Mouse (Mus musculus) layer of hippocampus, adult 9-10 months (tissue): Measurements from ENCODE around the gene Mxd4.

Experiments
- DNase-seq: peaks from one replicate; pipeline ENCODE4 v3.0.0; 2022; ENCODE audit warnings: low spot score

Gene Mxd4

DNA sequence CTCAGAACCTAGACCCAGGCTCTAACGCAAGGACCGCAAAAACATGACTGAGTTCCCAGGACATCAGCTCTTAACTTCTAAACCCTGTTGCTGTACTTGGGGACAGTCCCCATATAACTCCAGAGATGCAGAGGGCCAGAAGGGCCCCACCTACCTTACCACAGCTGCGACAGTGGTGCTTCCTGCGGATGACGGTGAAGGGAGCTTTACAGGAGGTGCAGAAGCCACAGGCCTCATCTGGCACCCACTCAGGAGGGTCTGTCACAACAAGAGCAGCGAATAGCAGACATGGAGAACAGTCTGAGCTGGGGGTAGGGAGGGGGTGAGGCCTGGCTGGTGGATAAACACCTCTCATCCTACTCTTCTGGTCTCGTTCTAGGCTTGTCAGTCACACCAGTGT, 8.9 kb upstream of the Mxd4 start:
- no peak for DNase-seq

DNA sequence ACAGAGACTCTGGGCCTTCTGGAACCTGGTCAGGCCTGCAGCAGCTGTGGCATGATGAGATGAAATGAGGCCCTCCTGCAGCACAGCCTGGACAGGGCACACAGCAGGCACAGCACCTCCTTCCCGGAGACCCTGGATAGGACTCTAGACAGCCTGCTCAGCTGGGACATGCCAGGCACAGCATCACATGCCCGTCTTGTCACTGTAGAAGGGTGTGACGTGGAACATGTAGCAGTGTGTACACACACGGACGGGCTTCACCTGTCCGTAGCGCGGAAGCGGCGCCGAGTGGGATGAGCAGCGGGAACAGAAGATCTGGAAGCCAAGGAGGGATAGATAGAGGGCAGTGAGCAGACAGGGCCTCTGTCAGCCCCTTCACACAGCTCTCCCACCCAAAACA, 8.3 kb upstream of the Mxd4 start:
- DNase-seq, result no peak

DNA sequence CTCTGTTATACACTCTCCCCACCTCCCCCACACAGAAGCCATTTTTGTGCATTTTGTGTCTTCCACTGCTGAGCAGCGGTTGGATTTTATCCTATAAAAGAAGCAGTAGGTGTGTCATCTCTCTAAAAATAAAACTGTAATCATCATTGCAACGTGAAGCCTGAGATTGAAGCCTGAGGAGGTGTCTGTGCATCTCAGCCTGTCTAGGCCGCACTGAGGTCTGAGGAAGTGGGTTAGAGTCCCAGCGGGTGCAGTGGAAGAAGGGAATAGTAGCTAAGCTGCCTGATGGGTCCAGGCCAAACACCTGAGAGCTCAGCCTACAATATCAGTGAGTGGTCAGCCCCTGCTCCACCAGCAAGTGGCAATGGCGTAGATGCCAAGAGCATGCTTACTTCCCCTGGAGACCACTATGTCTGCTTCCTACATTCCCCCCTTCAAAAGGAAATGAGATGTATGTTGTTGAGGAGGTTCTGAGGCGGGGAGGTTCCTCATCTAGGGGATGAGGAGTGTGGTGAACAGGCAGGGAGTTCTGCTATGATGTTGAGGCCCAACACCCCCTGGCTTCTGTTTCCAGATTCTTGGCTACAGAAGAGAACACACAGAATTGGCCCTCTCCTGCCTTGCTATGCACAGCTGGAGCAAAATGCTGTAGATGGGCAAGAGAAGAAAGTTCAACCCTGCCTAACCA, 7.6 kb upstream of the Mxd4 start:
- DNase-seq, result no peak

DNA sequence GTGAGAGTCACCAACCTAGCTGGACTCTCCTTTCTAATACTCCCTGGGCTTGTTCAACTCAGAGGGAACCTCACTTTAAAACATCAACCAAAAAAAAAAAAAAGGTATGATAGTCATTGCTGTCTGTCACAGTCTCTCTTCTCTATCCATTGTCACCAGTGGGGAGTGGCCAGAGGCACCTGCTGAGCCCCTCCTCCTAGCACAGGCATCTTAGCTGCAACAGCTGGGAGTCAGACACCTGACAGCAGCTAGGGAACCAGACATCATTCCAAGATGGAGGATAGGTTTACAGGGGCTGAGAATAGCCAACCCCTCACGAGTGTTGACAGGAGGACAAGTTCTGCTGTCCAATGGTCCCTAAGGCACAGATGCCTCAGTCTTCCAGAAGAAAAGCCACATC, 6.9 kb upstream of the Mxd4 start:
- no peak for DNase-seq

DNA sequence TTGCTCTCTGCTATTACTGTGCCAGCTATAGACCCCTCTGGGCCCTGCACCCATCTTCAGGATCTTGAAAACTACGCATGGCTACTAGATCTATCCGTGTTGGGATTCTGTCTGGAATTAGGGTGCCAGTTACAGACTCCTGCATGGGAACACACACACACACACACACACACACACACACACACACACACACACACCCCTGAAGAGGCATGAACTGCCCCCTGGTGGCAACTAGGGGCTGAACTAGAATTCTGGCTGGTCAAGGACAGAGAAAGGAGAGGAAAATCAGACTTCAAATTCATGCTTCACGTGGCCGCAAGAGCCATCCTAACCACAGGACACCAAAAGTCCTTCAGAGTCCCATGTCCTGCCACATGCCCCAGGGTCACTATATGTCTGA, 4.3 kb upstream of the Mxd4 start:
- no peak for DNase-seq

DNA sequence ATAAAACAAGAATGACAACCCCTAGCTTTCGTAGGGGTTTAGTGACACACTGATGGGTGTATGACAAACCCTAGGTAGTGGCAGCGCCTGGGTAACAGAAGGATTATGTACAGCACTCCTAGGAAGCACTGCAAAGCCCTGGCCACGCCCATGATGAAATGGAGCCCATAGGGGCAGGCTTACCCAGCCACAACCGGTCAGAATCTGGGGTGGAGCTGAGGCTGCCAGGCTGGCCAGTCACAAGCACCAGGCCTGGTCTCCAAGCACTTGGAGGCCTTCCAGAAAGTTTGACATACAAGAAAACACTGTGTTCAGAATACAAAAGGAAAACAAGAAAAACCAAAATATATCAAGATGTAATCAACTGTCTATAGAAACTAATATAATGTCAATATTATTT, 3.5 kb upstream of the Mxd4 start:
- DNase-seq, result no peak

DNA sequence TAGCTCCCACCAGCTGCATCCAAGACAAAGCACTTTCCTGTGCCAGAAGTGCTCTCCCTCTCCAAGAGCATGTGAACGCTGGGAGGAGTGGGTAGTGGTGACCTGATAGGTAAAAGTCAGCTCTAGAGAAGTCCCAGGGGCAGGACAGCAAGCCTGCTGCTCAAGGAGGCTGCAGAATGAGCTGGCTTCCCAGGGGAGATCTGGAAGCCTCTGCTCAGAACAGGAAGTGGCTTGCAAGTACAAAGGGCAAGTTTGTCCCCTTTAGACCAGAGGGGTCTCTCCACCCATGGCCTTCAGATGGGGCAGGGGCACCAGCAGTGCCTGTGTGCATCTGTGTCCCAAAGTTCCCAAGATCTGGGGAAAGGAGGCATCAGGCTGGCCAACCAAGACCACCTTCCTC, 2.0 kb upstream of the Mxd4 start:
- DNase-seq, result no peak

DNA sequence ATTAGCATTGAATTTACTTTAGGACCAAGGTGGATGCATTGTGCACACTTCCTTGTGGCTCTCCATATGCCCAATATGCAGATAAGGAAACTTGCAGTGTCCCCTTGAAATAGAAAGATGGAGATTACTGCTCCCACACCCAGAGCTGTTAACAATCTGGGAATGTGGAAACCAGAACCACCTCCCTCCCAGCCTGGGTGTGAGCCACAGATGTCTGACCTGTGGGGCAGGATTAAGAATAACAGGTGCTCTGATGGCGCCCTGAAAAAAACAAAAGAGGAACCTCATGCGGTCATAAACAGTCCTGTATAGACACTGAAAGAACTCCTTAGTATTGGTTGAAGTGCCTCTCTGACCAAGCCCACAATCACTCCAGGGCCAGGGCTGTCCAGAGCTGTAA, 1.3 kb upstream of the Mxd4 start:
- no peak for DNase-seq

DNA sequence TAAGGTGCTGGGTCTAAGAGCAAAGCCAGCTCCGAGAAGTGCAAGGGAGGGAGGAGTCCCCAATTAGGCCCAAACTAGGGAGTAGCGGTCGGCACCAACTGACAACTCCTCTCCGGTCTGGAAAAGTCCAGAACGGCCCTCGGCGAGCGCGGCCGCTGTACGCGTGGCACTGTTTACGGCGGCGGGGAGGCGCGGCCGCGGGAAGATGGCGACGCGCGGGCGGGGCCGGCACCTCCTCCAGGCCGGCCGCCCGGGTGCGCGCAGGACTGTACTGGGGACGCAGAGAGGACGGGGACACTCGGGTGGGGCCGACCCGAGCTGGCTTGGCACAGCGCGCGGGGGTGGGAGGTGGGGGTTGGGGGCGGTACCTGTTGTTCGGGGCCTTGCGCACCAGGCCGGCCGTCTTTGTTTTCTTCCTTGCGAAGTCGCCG, 544 bp downstream of the Mxd4 start:
- no peak for DNase-seq

DNA sequence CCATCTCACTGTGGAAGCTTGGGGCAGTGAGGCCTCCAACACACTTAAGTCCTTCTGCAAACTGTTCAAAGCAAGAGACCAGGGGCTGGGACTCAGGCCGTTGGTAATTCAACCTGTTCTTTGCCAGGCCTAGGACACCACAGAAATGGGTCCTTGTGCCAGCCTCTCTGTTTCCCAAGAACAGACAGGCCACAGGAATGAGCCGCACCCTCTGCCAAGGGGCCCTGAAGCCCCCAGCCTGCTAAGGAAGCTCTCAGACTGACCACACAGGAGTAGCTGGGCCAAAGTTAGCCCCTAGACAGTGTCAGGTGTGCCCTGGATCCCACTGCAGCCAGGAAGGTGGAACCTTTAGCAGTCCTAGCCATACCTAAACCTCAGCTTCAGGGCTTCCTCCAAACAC, 1.1 kb downstream of the Mxd4 start:
- DNase-seq, result no peak

DNA sequence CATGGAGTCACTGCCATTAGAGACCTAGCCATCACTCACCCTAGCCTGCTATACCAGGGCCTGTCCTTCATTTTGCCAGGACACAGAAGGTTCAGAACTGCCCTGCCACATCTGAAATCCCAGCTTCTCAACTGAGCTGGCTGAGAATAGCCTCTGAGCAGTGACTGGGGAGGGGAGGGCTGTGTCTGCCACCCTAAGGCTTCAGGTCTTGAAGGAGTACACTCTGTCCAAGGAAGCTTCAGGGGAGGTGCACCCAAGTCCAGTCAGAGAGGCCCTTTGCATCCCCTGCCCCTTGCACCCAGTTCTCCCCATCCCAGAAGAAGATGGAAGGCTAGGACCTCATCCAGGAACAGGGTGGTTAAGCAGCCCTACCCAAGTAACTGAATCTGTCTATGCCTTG, 1.7 kb downstream of the Mxd4 start:
- no peak for DNase-seq

DNA sequence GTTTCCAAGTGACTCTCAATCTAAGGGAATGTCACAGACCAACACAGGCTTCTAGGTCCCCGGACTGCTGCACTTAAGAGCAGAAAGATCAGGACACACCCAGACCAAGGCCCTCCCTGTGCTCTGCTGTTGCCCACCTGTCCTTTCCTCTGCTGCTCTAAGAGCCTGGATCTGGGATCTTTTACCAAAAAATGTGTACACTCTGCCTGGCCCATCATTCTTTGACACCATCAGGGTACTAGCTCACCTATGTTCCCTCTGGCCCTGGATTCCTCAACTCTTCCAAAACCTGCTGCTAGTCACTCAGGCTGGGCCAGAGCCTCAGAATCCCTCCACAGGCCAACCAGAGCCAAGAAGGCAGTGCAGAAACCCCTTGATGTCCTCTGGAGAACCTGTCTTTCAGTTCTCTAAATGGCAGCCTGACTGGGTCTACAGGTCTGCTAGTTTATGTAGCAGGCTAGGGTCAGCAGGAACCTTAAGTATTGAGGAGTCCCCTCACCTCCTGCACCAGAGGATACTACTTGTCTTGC, 2.4 kb downstream of the Mxd4 start:
- no peak for DNase-seq

DNA sequence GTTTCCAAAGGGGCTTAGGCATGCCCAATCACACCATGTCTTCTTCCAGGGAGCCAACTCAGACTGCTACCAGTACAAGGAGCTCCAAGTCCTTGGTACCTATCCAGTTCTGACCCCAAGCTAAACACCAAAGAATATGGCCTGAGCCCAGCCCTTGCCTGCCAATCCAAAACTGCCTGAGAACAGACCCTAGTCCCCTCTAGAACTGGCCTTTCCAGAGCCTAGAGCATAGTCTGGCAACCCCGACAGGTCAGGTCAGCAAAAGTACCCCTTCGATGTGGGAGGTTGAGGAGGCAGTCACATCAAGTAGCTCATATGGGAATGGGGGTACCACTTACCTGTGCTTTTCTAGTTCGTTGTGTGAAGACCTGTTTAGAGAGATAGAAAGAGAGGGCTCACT, 3.5 kb downstream of the Mxd4 start:
- DNase-seq, result no peak

DNA sequence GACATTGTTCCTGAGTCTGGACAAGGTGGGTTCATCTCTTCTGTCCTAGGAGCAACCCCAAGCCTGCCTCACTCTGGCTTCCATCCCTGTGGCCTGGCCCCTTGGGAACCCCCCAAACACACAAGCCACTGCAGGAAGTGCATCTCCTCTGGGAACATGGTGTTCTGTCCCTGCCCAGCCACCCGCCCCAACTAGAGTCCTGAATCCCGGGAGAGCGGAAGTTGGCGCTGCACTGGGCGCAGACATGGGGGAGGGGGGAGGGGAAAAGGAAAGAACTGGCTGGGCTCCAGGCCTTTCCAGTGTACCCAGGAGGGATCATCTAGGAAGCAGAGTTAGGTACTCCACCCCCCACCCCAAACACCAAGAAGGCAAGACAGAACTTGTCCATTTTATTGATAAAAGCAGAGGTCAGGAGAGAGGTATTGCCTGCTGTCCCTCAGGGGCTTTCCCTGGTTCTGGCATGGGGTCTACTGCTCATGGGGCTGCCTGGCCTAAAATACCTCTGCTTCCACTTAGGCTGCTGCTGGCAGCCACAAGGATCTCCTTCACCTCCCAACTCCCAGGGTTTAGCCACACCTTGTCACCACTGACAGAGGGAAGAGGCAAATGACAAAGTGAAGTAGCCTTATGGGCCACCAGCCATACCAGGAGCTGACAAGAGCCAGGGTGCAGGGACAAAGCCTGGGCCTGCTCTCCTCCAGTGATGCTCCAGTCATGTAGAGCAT, 4.2 kb downstream of the Mxd4 start:
- DNase-seq, result no peak

DNA sequence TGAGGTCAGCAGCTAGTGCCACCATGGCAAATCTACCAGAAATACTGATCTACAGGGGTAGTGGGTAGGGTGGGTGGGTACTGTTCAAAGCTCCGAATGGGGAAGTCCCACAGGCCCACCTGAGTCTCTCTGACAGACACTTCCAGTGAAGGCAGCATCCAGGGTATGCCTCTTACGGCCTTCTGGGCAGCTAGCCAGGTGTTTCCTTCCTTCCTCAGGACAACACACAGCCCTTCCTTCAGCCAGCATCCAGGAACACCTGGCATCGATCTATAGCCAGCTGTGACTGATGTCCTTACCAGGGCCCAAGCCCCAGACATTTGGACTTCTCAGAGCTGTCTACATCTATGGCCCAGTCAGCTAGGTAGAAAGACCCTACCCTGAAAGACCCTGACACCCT, 5.0 kb downstream of the Mxd4 start:
- no peak for DNase-seq

DNA sequence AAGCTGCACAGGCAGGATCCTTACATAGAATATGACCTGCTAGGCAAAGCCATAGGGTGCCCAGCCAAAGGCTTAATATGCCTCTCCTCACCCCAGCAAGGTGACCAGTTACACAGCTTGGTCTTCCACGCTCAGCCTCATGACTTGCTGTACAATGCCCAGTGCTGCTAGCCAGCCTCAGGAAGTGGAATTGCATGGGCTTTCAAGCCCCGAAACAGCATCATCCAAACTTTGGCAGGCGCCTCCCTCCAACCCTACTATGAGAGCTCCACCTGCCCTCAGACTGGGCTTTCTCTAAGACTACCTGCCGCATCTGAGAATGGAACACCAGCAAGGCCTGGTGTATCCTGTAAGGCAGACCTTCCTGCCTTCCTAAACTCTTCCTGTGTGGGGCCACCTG, 9.7 kb downstream of the Mxd4 start:
- DNase-seq, result no peak

DNA sequence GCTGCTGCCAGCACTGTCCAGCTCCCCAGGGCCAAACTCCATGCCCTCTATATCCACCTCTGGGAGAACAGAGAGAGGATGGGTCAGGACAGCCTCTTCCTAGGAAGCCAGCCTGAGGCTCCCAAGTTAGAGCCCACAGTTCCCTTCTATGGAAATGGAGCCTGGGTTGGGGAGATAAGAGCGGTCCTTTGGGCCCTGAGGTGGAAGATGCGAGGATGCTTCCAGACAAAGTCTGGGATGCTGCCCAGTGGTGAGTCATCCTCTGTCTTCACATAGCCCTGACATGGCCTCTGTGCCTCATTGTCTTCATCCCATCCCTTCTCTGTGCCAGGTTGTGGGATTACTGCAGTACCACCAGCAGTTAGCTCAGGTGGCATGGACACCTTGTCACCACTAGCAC, 10.4 kb downstream of the Mxd4 start:
- DNase-seq, result no peak

DNA sequence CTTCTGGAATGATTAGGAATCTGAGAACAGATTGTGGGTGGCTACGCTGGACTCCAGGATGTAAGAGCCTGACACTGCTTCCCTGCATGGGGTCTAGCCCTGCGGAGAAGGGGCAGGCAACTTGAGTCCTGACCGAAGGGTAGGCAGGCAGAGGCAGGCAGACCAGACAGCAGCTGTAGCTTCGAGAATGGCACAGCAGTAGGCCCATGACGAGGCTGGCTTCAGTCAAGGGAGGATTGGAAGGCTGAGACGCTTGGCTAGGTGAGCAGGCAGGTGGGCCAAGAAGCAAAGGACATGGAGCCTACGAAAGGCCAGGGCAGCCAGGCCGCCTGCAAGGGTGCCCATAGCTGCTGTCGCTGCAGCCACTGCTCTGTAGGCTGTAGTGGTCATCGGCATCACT, 10.8 kb downstream of the Mxd4 start:
- DNase-seq, result no peak

DNA sequence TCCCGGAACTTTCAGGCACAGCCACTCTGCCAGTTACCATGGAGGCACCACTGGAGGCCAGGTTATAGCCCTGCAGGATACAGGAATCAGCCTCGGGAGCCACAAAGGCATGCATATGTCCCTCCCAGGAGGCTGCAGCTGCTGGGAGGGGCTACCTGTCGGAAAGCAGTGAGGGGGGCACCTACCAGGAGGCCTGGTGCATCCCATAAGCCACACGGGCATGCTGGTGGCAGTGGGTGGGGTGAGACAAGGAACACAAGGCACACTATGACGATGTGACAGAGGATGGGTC, 12.2 kb downstream of the Mxd4 start:
- no peak for DNase-seq

DNA sequence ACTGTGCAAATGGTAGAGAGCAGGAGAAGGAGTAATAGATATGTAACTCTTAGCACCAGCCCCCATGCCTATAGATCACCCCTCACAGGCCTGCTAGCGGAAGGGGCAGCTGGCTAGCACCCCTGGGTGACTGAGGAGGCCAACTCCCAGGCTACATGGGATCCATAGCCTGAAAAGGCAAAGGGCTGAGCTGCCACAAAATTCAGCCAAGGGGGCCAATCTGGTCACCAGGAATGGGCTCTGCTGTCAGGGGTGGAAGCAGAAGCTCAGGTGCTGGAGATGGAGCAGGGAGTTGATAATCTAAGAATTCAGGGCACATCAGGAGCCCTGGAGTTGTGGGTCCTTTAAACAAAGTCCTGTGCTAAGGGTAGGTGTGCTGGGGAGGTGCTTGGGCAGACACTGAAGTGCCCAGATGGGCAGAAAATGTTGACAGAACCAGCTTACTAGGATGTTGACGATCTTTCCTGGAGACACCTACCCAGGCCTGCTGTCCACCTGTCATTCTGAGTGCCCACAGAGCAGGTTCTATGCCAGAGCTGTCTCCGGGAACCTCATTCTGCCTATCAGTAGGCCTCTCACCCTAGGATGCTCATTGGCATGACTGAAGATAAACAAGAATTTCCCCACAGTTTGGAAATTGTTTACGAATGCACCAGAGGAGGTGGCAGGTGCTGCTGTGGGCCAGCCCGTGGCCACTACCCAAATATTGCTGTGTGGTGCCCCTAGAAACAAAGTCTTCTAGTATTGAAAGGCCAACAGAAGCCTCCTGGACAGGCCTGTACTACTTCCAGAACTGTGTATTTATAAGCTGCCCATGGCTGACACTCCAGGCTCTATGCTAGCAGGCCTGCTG, 12.7 kb downstream of the Mxd4 start:
- DNase-seq, result no peak

DNA sequence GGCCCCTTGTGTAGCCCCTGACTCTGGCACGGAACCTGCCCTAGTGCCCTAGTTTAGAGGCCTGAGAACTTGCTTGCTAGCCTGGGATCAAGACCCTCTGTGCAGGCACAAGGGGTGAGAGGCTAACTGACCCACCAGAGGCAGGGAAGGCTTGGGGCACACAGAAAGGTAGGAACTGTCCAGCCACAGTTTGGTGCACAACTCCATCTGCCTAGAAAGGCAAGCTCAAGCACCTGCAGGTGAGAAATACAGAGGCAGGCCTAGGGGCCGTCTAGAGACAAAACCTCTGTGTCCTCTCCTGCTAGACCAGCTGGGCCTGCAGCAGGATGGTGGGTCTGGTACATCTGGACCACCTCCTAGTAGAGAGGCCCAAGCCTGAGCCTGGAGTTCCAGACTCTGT, 13.5 kb downstream of the Mxd4 start:
- no peak for DNase-seq

DNA sequence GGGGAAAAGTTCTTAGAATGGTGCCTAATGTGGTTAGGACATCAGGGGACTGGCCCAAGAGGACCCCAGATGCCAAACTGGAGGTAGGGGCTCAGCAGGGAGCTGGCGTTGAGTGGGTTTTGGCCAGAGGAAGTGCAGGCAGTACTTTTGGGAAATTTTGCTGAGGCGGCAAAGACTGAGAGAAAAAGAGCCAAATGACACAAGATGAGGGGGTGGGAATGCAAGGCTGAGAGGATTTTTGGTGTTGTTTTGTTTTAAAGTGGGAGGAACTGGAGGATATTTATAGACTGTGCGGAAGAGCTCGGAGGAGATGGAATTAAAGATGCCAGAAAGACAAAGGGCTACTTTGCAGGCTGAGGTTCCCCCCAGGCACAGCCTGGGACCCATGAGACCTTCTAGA, 16.8 kb downstream of the Mxd4 start:
- no peak for DNase-seq

DNA sequence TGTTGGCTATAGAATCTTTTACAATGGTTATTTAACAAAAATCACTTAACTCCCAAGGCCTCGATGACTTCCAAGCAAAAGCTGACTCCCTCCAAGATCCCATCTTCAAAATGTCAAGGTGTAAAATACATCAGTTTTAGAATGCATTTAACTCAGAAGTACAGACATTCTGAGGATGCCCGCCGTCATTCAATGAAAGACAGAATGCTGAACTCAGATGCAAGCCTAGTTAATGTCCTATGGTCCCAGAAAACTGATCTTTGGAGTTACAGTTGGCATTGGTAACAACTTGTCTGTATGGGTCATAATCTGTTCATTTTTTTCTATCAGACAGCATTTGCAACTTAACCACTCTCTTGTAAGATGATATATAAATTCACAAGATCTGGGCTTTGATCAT, 17.6 kb downstream of the Mxd4 start:
- DNase-seq, result no peak
